Mouse (Mus musculus) midbrain, embryonic 15.5 days (tissue): ENCODE data around the gene Nup210. TPM values are rescaled to one million over a fixed set of nuclear protein-coding genes. Genes with fewer than 3 reads are reported as not detected.
A peak's percentile ranks its signal among the peaks of the same experiment; 100 is the strongest.

Experiments used
- ATAC-seq: fragments of 200-750 bp; cut with Nextera tagmentation; replicated peaks from 2 replicates; pipeline ENCODE4 v1.8.0; 2017; ENCODE audit warnings: moderate TSS enrichment
- H3K27ac ChIP-seq: fragments of 300-500 bp; sonication (generic); 2 replicates; pipeline ENCODE4 v1.5.1; 2015; ENCODE audit warnings: mild to moderate bottlenecking, inconsistent platforms
- H3K27me3 ChIP-seq: fragments of 300-500 bp; sonication (generic); replicated peaks from 2 replicates; pipeline ENCODE4 v1.6.1; 2015; ENCODE audit warnings: inconsistent platforms
- H3K36me3 ChIP-seq: fragments of 300-500 bp; sonication (generic); replicated peaks from 2 replicates; pipeline ENCODE4 v1.6.1; 2015; ENCODE audit warnings: inconsistent platforms
- H3K4me1 ChIP-seq: fragments of 300-500 bp; sonication (generic); 2 replicates; pipeline ENCODE4 v1.6.1; 2015; ENCODE audit warnings: inconsistent platforms
- H3K4me2 ChIP-seq: fragments of 300-500 bp; sonication (generic); 2 replicates; pipeline ENCODE4 v1.6.1; 2015; ENCODE audit warnings: inconsistent platforms, mild to moderate bottlenecking, moderate library complexity
- H3K4me3 ChIP-seq: fragments of 300-500 bp; sonication (generic); 2 replicates; pipeline ENCODE4 v1.5.1; 2015; ENCODE audit warnings: mild to moderate bottlenecking, inconsistent platforms
- H3K9ac ChIP-seq: fragments of 300-500 bp; sonication (generic); 2 replicates; pipeline ENCODE4 v1.6.1; 2015; ENCODE audit warnings: mild to moderate bottlenecking, inconsistent platforms
- H3K9me3 ChIP-seq: fragments of 300-500 bp; sonication (generic); 2 replicates; pipeline ENCODE4 v1.6.1; 2016; ENCODE audit warnings: inconsistent platforms
- WGBS: fragments of 180-500 bp; shearing (Covaris S2); methylation state at CpG from one replicate; pipeline ENCODE4 v1.1.7; 2015; ENCODE audit warnings: mixed read lengths; 5-methylcytosine and 5-hydroxymethylcytosine counted together
- polyA plus RNA-seq: library from polyadenylated mRNA; unstranded; fragments of >200 nt; fragmentation: Nextera tagmentation; extraction: Ambion mirVana; gene quantifications from 2 replicates; pipeline ENCODE4 v1.2.1, GENCODE M21; 2015

Gene Nup210
- polyA plus RNA-seq, 1 experiment from 2014 or later = 22.5 TPM

GRCm38 (mm10) chr6:91004157-91004556, 112.5 kb downstream of the Nup210 start:
- 93% methylated on average over 2 of the region's 2 CpGs for WGBS
- Histone ChIP-seq H3K9ac (no peak overlapping the region), H3K4me1 (peaks cover 12% of the 10 kb centered on the region), H3K27ac (no peak overlapping the region), H3K4me3 (no peak overlapping the region), H3K27me3 (no peaks in the 10 kb centered on the region), H3K36me3 (no peaks in the 10 kb centered on the region), H3K9me3 (no peaks in the 10 kb centered on the region), H3K4me2 (no peak overlapping the region)
- ATAC-seq = no peak

GRCm38 (mm10) chr6:91003310-91003995, 113.2 kb downstream of the Nup210 start:
- H3K27ac ChIP-seq = no peak overlapping the region
- H3K9me3 ChIP-seq = no peaks in the 10 kb centered on the region
- WGBS = 32% methylated on average over 3 of the region's 3 CpGs
- H3K4me3 ChIP-seq = no peak overlapping the region
- no peaks in the 10 kb centered on the region for H3K36me3 ChIP-seq
- peaks cover 12% of the 10 kb centered on the region for H3K4me1 ChIP-seq
- H3K9ac ChIP-seq = no peak overlapping the region
- H3K27me3 ChIP-seq = no peaks in the 10 kb centered on the region
- H3K4me2 ChIP-seq = no peak overlapping the region
- no peak for ATAC-seq

- Histone ChIP-seq H3K4me2 (peak overlapping the region; percentile 41; the same call in 1 of the 2 replicates), H3K27ac (0 out of 2 replicates have a peak overlapping the region, but pooled peaks have one; percentile 6), H3K36me3 (no peaks in the 10 kb centered on the region), H3K9ac (no peak overlapping the region), H3K4me3 (no peak overlapping the region), H3K9me3 (no peaks in the 10 kb centered on the region), H3K27me3 (no peaks in the 10 kb centered on the region), H3K4me1 (peaks cover 12% of the 10 kb centered on the region)
- peak; percentile 66; the same call in 1 of the 2 replicates for ATAC-seq
- 38% methylated on average over 7 of the region's 7 CpGs for WGBS
Observed at GRCm38 (mm10) chr6:91001566-91001965, 115.1 kb downstream of the Nup210 start.

- WGBS = 11% methylated on average over 15 of the region's 15 CpGs
- H3K27me3 ChIP-seq = no peaks in the 10 kb centered on the region
- peak overlapping the region; percentile 41 for H3K4me2 ChIP-seq
- H3K9ac ChIP-seq = no peak overlapping the region
- ATAC-seq = peak; percentile 68; the same call in 1 of the 2 replicates
- H3K4me3 ChIP-seq = no peak overlapping the region
- peaks cover 12% of the 10 kb centered on the region for H3K4me1 ChIP-seq
- H3K27ac ChIP-seq = 0 out of 2 replicates have a peak overlapping the region, but pooled peaks have one; percentile 6
- H3K9me3 ChIP-seq = no peaks in the 10 kb centered on the region
- H3K36me3 ChIP-seq = no peaks in the 10 kb centered on the region
Observed at GRCm38 (mm10) chr6:91000819-91001525, 115.7 kb downstream of the Nup210 start.

GRCm38 (mm10) chr6:90999176-90999575, 117.5 kb downstream of the Nup210 start:
- no peak for ATAC-seq

GRCm38 (mm10) chr6:90997025-90997424, 119.6 kb downstream of the Nup210 start:
- no peak for ATAC-seq
- WGBS = 93% methylated on average over 3 of the region's 3 CpGs
- Histone ChIP-seq H3K36me3 (no peaks in the 10 kb centered on the region), H3K9me3 (no peaks in the 10 kb centered on the region), H3K4me1 (peaks cover 12% of the 10 kb centered on the region), H3K4me3 (no peak overlapping the region), H3K4me2 (no peak overlapping the region), H3K27ac (no peak overlapping the region), H3K27me3 (no peaks in the 10 kb centered on the region), H3K9ac (no peak overlapping the region)

More at GRCm38 (mm10) chr6:90999176-90999575, 117.5 kb downstream of the Nup210 start:
- H3K36me3 ChIP-seq = no peaks in the 10 kb centered on the region
- no peak overlapping the region for H3K4me2 ChIP-seq
- H3K4me1 ChIP-seq = peaks cover 12% of the 10 kb centered on the region
- no peak overlapping the region for H3K27ac ChIP-seq
- no peak overlapping the region for H3K4me3 ChIP-seq
- H3K9ac ChIP-seq = no peak overlapping the region
- H3K9me3 ChIP-seq = no peaks in the 10 kb centered on the region
- 96% methylated on average over 4 of the region's 4 CpGs for WGBS
- H3K27me3 ChIP-seq = no peaks in the 10 kb centered on the region

GRCm38 (mm10) chr6:90996181-90996580, 120.4 kb downstream of the Nup210 start:
- no peak for ATAC-seq
- WGBS = 96% methylated on average over 2 of the region's 2 CpGs
- no peak overlapping the region for H3K4me2 ChIP-seq

GRCm38 (mm10) chr6:90988648-90989317, 127.8 kb downstream of the Nup210 start, which contains the start of gene Iqsec1:
TSS of gene Iqsec1 (minus strand) at chr6:90988685.
- H3K4me1 ChIP-seq = peaks cover 15% of the 10 kb centered on the region
- H3K9ac ChIP-seq = peak within 1 kb of the TSS; percentile 62
- H3K4me3 ChIP-seq = peak within 1 kb of the TSS; percentile 68
- peaks cover 3% of the 10 kb centered on the region; the same call in 1 of the 2 replicates for H3K9me3 ChIP-seq
- peak; percentile 95 for ATAC-seq
- H3K4me2 ChIP-seq = peak within 1 kb of the TSS; percentile 95
- peak within 1 kb of the TSS; percentile 59 for H3K27ac ChIP-seq
- H3K27me3 ChIP-seq = peaks cover 10% of the 10 kb centered on the region; the same call in 1 of the 2 replicates
- H3K36me3 ChIP-seq = no peaks in the 10 kb centered on the region
- WGBS = 2% methylated on average over 35 of the region's 39 CpGs

More at GRCm38 (mm10) chr6:90996181-90996580, 120.4 kb downstream of the Nup210 start:
- no peak overlapping the region for H3K27ac ChIP-seq
- H3K4me1 ChIP-seq = peaks cover 7% of the 10 kb centered on the region
- H3K27me3 ChIP-seq = no peaks in the 10 kb centered on the region
- no peak overlapping the region for H3K4me3 ChIP-seq
- no peaks in the 10 kb centered on the region for H3K36me3 ChIP-seq
- no peak overlapping the region for H3K9ac ChIP-seq
- no peaks in the 10 kb centered on the region for H3K9me3 ChIP-seq

GRCm38 (mm10) chr6:90988299-90988625, 128.4 kb downstream of the Nup210 start:
- peak; percentile 65 for ATAC-seq
- Histone ChIP-seq H3K9ac (peak overlapping the region; percentile 62), H3K4me3 (peak overlapping the region; percentile 68), H3K27me3 (peaks cover 10% of the 10 kb centered on the region; the same call in 1 of the 2 replicates), H3K4me1 (peaks cover 15% of the 10 kb centered on the region), H3K4me2 (peak overlapping the region; percentile 95), H3K27ac (peak overlapping the region; percentile 59), H3K9me3 (peaks cover 3% of the 10 kb centered on the region; the same call in 1 of the 2 replicates), H3K36me3 (no peaks in the 10 kb centered on the region)
- WGBS = under 1% methylated on average over 56 of the region's 59 CpGs

GRCm38 (mm10) chr6:90987561-90988298, 128.9 kb downstream of the Nup210 start:
- H3K9me3 ChIP-seq = peaks cover 3% of the 10 kb centered on the region; the same call in 1 of the 2 replicates
- no peaks in the 10 kb centered on the region for H3K36me3 ChIP-seq
- H3K4me2 ChIP-seq = peak overlapping the region; percentile 95
- peaks cover 10% of the 10 kb centered on the region; the same call in 1 of the 2 replicates for H3K27me3 ChIP-seq
- peak; percentile 46 for ATAC-seq
- under 1% methylated on average over 76 of the region's 76 CpGs for WGBS
- H3K4me3 ChIP-seq = peak overlapping the region; percentile 68
- H3K4me1 ChIP-seq = peaks cover 15% of the 10 kb centered on the region
- H3K27ac ChIP-seq = peak overlapping the region; percentile 59
- peak overlapping the region; percentile 62 for H3K9ac ChIP-seq

- WGBS = 68% methylated on average over 3 of the region's 3 CpGs
- peaks cover 15% of the 10 kb centered on the region for H3K4me1 ChIP-seq
- no peak for ATAC-seq
Observed at GRCm38 (mm10) chr6:90984101-90984500, 132.5 kb downstream of the Nup210 start.

More at GRCm38 (mm10) chr6:90984101-90984500, 132.5 kb downstream of the Nup210 start:
- Histone ChIP-seq H3K27ac (no peak overlapping the region), H3K9ac (no peak overlapping the region), H3K4me2 (no peak overlapping the region), H3K36me3 (no peaks in the 10 kb centered on the region), H3K9me3 (no peaks in the 10 kb centered on the region), H3K27me3 (peaks cover 10% of the 10 kb centered on the region; the same call in 1 of the 2 replicates), H3K4me3 (no peak overlapping the region)
